Mouse (Mus musculus) megakaryocyte, embryonic 14.5 days (primary cell): ENCODE measurements at regions not wholly inside any gene's neighbourhood (a gene's known extent, or its start where the extent isn't known, plus 50 kb on each side); places are given as distances from the start of the nearest gene placed in this dataset.

ENCODE experiments used
- H3K27me3 ChIP-seq: replicated peaks from 2 replicates; pipeline ENCODE3; 2012; ENCODE audit warnings: inconsistent platforms
- H3K36me3 ChIP-seq: replicated peaks from 2 replicates; pipeline ENCODE3; 2012; ENCODE audit warnings: low read length, inconsistent platforms, mixed read lengths
- H3K4me1 ChIP-seq: 2 replicates; pipeline ENCODE4 v1.6.1; 2012; ENCODE audit warnings: inconsistent platforms
- H3K4me3 ChIP-seq: replicated peaks from 2 replicates; pipeline ENCODE3; 2012; ENCODE audit warnings: moderate library complexity, mild to moderate bottlenecking, inconsistent platforms
- H3K9me3 ChIP-seq: 2 replicates; pipeline ENCODE4 v1.6.1; 2012; ENCODE audit warnings: inconsistent platforms
- FLI1 ChIP-seq: IDR thresholded peaks from 2 replicates; pipeline ENCODE4 v1.6.1; 2012; ENCODE audit warnings: low read length, inconsistent platforms, mixed read lengths
- GATA1 ChIP-seq: IDR thresholded peaks from 3 replicates; pipeline ENCODE4 v1.6.1; 2012; ENCODE audit warnings: mixed read lengths, low read length, inconsistent platforms, borderline replicate concordance

DNA sequence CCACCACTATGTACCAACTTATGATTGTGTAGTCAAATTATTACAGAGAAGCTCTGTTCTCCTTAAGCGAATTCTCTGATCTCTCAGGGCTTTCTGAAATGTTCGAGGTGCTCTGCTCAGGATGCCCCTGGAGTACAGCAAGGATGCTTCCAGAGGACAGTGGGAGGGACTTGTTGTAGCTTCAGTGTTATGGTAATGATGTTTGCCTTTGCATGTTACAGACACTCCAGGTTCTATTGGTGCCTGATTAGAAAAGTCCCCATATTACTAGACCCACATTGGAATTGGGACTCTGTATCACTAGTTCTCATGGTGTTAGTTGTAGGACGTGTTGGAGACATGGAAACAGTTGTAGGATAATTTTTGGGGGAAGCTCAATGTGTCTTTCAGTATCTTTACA is 96.0 kb downstream of the Epdr1 start:
- Histone ChIP-seq H3K4me3 (no peak overlapping the region), H3K36me3 (no peaks in the 10 kb centered on the region), H3K4me1 (peaks cover under 1% of the 10 kb centered on the region; the same call in 1 of the 2 replicates), H3K9me3 (no peaks in the 10 kb centered on the region), H3K27me3 (no peaks in the 10 kb centered on the region)
- TF ChIP-seq GATA1: no peak
- TF ChIP-seq FLI1: no peak

DNA sequence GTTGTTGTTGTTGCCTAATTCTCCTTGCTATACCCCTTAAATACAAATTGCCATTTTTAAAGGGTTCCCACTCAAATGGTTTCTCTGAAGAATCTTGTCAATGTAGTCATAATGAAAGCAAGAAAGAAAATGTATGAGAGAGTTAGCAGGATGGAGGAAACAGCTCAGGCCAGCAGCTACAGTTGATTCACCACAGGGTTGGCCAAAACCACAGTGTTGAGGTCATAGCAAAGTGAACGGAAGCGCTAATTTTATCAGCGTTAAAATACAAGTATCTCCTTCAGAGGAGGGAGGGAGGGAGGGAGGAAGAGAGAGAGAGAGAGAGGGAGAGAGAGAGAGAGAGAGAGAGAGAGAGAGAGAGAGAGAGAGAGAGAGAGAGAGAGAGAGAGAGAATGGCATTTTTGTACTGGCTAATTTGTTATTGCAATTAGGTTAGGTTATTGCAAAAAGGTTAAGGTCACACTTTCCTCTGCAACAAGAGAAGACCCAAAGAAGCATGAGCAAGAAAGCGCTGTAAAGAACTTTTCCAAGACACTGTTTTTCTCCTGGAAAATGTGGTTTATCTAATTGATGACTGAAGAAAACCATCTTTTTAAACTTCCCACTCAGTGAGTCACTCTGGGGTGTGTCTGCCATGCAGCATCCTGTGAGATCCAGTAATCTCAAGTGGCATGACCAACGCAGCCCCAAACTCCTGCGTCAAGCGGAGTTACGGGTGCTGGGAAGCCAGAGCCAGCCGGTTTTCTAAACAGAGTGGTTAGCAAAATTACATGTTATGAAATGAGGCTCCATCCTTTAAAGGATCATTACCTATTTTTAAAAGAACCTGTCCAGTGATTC is 101.6 kb downstream of the Epdr1 start:
- Histone ChIP-seq H3K4me1 (peaks cover 20% of the 10 kb centered on the region), H3K4me3 (peak overlapping the region; percentile 64), H3K9me3 (no peaks in the 10 kb centered on the region), H3K27me3 (no peaks in the 10 kb centered on the region), H3K36me3 (no peaks in the 10 kb centered on the region)
- no peak for TF ChIP-seq FLI1
- no peak for TF ChIP-seq GATA1

DNA sequence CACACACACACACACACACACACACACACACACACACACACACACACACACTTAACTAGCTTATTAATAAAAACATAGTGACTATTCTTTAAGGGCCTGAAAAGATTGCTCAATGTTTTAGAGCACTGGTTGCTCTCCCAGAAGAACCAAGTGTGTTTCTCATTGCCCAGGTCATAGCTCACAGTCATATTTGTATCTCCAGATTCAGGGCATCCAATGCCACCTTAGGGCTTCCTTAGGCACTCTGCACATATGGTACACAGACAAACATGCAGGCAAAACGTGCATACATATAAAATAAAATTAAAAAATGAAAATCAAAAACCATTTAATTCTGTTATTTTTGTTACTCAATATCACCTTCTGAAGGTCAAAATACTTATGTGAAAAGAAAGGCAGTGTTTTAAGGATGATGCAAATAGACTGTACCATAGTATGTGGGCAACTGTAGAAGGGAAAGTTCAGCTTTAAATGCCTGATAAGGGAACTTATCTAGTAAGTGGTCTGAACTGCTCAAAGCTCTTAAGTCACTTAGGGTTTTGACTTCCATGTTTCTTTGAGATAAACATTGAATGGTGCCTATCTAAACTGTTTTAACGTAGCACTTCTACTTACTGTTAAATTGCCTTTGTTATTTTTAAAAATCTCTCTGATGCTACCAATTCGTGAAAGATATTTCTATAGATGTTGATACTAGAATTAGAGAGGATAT is 104.7 kb downstream of the Epdr1 start:
- H3K4me1 ChIP-seq: peaks cover 20% of the 10 kb centered on the region
- no peaks in the 10 kb centered on the region for H3K9me3 ChIP-seq
- TF ChIP-seq FLI1 (no peak), GATA1 (no peak)
- no peak overlapping the region for H3K4me3 ChIP-seq
- no peaks in the 10 kb centered on the region for H3K36me3 ChIP-seq
- H3K27me3 ChIP-seq: no peaks in the 10 kb centered on the region

DNA sequence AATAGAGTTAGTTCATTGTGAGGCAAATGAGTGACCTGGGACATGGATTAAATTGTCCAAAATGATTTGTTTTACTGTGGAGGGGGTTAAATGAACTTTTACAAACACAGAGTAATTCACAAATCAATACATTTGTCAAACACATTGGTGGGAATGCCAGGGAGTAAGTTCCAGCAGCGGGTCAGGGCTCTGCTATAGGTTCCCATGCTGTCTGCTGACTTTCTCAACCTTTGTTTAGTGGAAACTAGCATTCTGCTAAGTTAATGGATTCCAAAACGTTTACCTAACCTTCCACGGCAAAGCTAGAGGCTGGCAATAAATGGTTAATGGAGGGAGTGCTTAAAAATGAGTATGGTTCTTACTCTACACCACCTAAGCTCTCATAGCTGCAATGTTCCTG is 110.9 kb upstream of the Stard3nl start:
- Histone ChIP-seq H3K27me3 (no peaks in the 10 kb centered on the region), H3K4me3 (no peak overlapping the region), H3K36me3 (no peaks in the 10 kb centered on the region), H3K4me1 (no peaks in the 10 kb centered on the region), H3K9me3 (no peaks in the 10 kb centered on the region)
- no peak for TF ChIP-seq FLI1
- no peak for TF ChIP-seq GATA1

DNA sequence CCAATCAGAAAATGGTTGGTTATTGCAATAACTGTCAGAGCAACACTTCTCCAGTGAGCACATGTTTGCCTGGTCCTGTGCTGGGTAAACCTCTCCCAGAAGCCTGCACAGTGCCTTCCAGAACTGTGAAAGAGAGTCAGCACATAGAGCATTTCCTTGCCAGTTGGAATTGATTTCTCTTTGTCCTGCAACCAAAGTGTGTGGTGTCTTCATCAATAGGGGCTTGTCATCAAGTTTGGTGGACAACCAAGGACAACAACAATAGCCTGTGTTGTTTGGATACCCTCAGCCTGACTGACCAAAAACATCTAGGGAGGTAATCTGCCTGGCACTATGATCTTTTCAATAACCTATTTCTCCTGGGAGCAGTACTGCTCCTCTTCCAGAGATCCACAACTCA is 108.6 kb upstream of the Stard3nl start:
- no peaks in the 10 kb centered on the region for H3K27me3 ChIP-seq
- no peaks in the 10 kb centered on the region for H3K9me3 ChIP-seq

DNA sequence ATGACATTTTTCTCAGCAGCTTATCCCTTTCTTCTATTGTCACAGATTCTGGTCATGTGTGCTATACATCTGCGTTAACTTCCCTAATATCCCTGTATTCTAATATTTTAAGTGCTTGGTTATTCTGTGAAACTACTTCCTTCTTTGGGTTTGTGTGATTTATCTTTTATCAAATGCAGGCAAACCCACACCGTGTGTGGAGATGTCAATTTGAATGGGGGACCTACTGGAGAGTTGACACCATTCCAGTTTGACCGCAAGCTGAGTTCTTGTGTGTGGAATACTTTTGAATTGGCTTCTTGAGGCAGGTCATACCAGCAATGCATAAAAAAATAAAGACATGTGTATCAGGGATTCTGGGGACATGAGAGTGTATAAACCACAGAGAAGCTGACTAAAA is 86.6 kb upstream of the Stard3nl start:
- no peak for TF ChIP-seq FLI1
- no peak overlapping the region for H3K4me3 ChIP-seq
- no peaks in the 10 kb centered on the region for H3K27me3 ChIP-seq
- no peaks in the 10 kb centered on the region for H3K9me3 ChIP-seq
- H3K36me3 ChIP-seq: no peaks in the 10 kb centered on the region
- H3K4me1 ChIP-seq: no peaks in the 10 kb centered on the region

More for the DNA sequence above, 108.6 kb upstream of the Stard3nl start:
- H3K36me3 ChIP-seq: no peaks in the 10 kb centered on the region
- TF ChIP-seq FLI1 (no peak), GATA1 (no peak)
- no peaks in the 10 kb centered on the region for H3K4me1 ChIP-seq
- no peak overlapping the region for H3K4me3 ChIP-seq

DNA sequence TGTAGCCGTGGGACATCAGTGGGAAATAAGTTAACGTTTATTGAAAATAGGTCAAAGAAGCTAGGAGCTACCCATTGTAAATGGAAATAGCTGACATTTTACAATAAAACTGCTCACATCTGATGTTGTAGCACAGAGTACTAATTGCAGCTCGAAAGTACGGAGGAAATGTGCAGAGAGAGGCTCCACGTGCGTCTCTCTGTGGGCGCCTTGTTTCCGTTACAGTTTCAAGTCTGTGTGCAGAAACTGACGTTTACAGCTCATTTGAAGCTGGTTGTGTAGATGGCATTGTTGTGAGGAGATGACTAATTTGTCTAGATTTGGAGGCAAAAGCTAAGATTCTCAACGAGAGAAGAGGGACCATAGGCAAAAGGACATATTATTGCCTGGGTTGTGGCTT is 78.4 kb upstream of the Stard3nl start:
- no peaks in the 10 kb centered on the region for H3K36me3 ChIP-seq
- no peaks in the 10 kb centered on the region for H3K4me1 ChIP-seq
- TF ChIP-seq FLI1 (no peak), GATA1 (no peak)
- H3K9me3 ChIP-seq: no peaks in the 10 kb centered on the region
- H3K4me3 ChIP-seq: no peak overlapping the region
- no peaks in the 10 kb centered on the region for H3K27me3 ChIP-seq

DNA sequence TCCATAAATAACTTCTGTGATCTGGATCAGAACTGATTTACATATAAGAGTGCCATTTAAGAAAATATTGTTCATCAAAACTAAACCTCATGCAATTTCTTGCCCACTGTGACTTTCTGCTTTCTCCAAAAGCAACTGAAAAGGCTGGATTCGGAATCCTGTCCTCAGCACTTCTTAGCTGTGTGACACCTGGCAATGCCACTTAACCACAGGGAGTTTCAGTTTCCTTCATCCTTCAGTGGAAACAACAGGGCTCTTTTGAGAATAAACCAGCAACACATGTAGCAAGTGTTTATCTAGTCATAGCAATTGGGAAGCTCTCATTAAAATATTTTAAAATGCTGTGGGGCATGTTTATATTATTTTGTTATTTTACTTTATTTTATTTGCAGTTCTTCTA is 75.1 kb upstream of the Stard3nl start:
- H3K36me3 ChIP-seq: no peaks in the 10 kb centered on the region
- no peaks in the 10 kb centered on the region for H3K9me3 ChIP-seq
- H3K27me3 ChIP-seq: no peaks in the 10 kb centered on the region
- no peaks in the 10 kb centered on the region for H3K4me1 ChIP-seq
- TF ChIP-seq GATA1: no peak
- TF ChIP-seq FLI1: no peak
- H3K4me3 ChIP-seq: no peak overlapping the region

DNA sequence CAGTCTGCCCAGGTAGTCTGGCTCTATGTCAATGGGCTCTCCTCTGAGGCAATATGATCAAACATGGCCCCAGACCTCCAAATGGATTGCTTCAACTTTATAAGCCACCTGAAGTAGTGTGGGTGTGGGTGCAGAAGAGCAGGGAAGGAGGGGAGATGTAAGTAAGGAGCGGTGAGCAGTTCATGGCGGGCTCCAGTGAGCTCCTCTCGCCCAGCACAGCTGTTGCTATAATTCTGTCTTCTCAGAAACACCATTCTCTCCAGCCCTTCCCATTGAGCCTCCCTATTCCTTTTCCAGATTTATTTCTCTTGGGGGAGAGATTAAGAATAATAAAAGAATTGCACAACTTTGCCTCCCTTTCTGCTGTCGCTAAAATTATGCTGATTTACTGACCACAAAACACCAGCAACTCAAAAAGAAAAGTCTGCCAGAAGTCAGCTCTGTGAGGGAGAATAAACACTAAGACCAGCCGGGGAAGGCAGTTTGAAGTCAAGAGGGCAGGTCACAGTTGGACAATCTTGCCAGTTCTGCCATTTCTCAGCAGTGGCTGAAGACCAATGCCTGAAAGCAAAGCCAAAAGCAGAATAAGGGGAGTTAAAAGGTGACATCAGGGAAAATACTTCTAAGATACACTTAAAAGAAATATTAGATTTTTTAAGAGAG is 71.3 kb upstream of the Stard3nl start:
- Histone ChIP-seq H3K4me1 (no peaks in the 10 kb centered on the region), H3K36me3 (no peaks in the 10 kb centered on the region), H3K4me3 (no peak overlapping the region), H3K9me3 (peaks cover 3% of the 10 kb centered on the region; the same call in 1 of the 2 replicates), H3K27me3 (no peaks in the 10 kb centered on the region)
- no peak for TF ChIP-seq FLI1
- TF ChIP-seq GATA1: no peak

DNA sequence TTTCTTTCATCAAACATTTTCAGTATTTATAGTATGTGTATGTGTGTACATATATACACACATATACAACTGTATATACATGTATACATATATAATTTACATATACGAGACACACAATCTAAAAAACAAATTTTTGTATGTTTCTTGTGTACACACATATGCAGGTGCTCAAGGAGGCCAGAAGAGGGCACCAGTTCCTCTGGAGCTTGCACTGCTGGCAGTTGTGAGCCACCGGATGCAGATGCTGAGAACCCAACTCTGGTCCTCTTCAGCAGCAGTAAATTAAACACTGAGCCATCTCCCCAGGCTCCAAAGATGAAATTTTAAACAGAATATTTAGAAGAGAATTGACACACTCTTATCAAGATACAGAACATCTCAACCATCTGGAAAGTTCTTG is 67.4 kb upstream of the Stard3nl start:
- Histone ChIP-seq H3K9me3 (peaks cover 3% of the 10 kb centered on the region; the same call in 1 of the 2 replicates), H3K27me3 (no peaks in the 10 kb centered on the region), H3K4me3 (no peak overlapping the region), H3K36me3 (no peaks in the 10 kb centered on the region), H3K4me1 (peaks cover 5% of the 10 kb centered on the region)
- TF ChIP-seq FLI1: no peak
- TF ChIP-seq GATA1: no peak
